Mouse (Mus musculus) neural tube, embryonic 11.5 days (tissue): ENCODE measurements around the gene Zfp423. TPM values are rescaled to one million over a fixed set of nuclear protein-coding genes. Genes with fewer than 3 reads are reported as not detected.

Experiments used
- ATAC-seq: fragments of 200-750 bp; cut with Nextera tagmentation; 2 replicates; pipeline ENCODE4 v1.8.0; 2017; ENCODE audit warnings: moderate number of reproducible peaks, mild to moderate bottlenecking, moderate TSS enrichment, moderate library complexity; ENCODE audit not compliant: insufficient read depth, low FRiP score, low TSS enrichment
- DNase-seq: peaks from one replicate; pipeline ENCODE4 v3.0.0-alpha.2; 2015; ENCODE audit warnings: low spot score
- H3K27ac ChIP-seq: fragments of 300-500 bp; sonication (generic); 2 replicates; pipeline ENCODE4 v1.5.1; 2014; ENCODE audit warnings: low read depth, mild to moderate bottlenecking, low read length
- H3K27me3 ChIP-seq: fragments of 300-500 bp; sonication (generic); 2 replicates; pipeline ENCODE4 v1.6.1; 2014; ENCODE audit warnings: mild to moderate bottlenecking, low read length, mixed read lengths; ENCODE audit not compliant: control insufficient read depth, insufficient read depth
- H3K36me3 ChIP-seq: fragments of 300-500 bp; sonication (generic); 2 replicates; pipeline ENCODE4 v1.6.1; 2014; ENCODE audit warnings: mild to moderate bottlenecking, low read length, moderate library complexity, mixed read lengths; ENCODE audit not compliant: control insufficient read depth, insufficient read depth
- H3K4me1 ChIP-seq: fragments of 300-500 bp; sonication (generic); 2 replicates; pipeline ENCODE4 v1.6.1; 2014; ENCODE audit warnings: low read length, mixed read lengths; ENCODE audit not compliant: control insufficient read depth, insufficient read depth
- H3K4me2 ChIP-seq: fragments of 300-500 bp; sonication (generic); 2 replicates; pipeline ENCODE4 v1.6.1; 2014; ENCODE audit warnings: low read depth, mild to moderate bottlenecking, moderate library complexity
- H3K4me3 ChIP-seq: fragments of 300-500 bp; sonication (generic); 2 replicates; pipeline ENCODE4 v1.5.1; 2014; ENCODE audit warnings: low read depth, low read length
- H3K9ac ChIP-seq: fragments of 300-500 bp; sonication (generic); 2 replicates; pipeline ENCODE4 v1.6.1; 2014; ENCODE audit warnings: mild to moderate bottlenecking, low read length
- H3K9me3 ChIP-seq: fragments of 300-500 bp; sonication (generic); 2 replicates; pipeline ENCODE4 v1.6.1; 2016; ENCODE audit warnings: low read length; ENCODE audit not compliant: control insufficient read depth
- WGBS: fragments of 180-500 bp; shearing (Covaris S2); extraction: QIAGEN DNeasy Blood & Tissue Kit; methylation state at CpG from one replicate; pipeline ENCODE4 v1.1.7; 2014; 5-methylcytosine and 5-hydroxymethylcytosine counted together
- polyA plus RNA-seq: library from polyadenylated mRNA; unstranded; fragments of >200 nt; fragmentation: Nextera tagmentation; extraction: Ambion mirVana; gene quantifications from 2 replicates; pipeline ENCODE4 v1.2.1, GENCODE M21; 2014

Zfp423 gene
- polyA plus RNA-seq, 1 experiment from 2014 or later = 40.7 TPM

DNA sequence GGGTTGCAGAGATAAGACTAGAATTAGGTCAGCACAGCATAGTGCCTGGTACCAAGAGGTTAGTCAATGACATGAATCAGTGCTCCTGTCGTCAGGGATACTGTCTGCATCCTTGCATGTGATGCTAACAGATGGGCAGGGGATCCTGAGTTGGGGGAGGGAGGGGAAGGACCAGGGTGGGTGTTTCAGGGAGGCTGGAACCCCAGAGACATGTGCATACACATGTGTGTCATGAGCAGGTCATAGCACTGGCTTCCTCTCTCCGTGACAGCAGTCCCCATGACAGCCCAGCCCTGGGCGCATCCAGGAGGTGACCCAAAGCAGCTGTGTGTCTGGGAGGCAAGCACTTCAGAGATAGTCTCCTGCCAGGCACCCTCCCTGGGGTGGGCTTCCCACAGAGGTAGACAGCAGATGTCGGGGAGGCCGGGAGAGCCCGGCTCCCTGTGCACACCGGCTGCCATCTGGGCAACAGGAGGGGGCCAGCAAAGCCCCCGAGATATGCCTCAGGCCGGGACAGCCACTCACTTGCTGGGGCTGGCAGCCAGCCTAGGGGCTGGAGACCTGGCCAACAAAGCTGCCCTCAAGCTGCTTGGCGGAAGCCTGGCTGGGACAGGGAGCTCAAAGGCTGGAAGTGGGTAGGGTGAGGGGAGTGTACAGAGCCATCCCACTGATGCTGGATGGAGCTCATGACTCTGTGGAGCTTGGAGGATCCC is 272.3 kb downstream of the Zfp423 start:
- H3K4me3 ChIP-seq = no peak overlapping the region
- no peaks in the 10 kb centered on the region; the same call in none of the 2 replicates for H3K36me3 ChIP-seq
- peaks cover 63% of the 10 kb centered on the region for H3K4me1 ChIP-seq
- 0 out of 2 replicates have a peak overlapping the region, but pooled peaks have one; percentile 44 for H3K27ac ChIP-seq
- no peaks in the 10 kb centered on the region for H3K27me3 ChIP-seq
- no peak overlapping the region for H3K4me2 ChIP-seq
- no peak overlapping the region for H3K9ac ChIP-seq
- ATAC-seq (no peak), DNase-seq (no peak)
- WGBS = 52% methylated on average over 10 of the region's 10 CpGs
- no peaks in the 10 kb centered on the region for H3K9me3 ChIP-seq

- Histone ChIP-seq H3K9me3 (no peaks in the 10 kb centered on the region), H3K9ac (no peak overlapping the region), H3K4me3 (no peak overlapping the region), H3K27me3 (no peaks in the 10 kb centered on the region), H3K27ac (no peak overlapping the region), H3K4me2 (no peak overlapping the region), H3K36me3 (no peaks in the 10 kb centered on the region; the same call in none of the 2 replicates), H3K4me1 (peaks cover 63% of the 10 kb centered on the region)
- no peak for DNase-seq
- ATAC-seq = no peak
- 86% methylated on average over 3 of the region's 3 CpGs for WGBS
Measured at GRCm38 (mm10) chr8:87686026-87686425, 273.4 kb downstream of the Zfp423 start.

DNA sequence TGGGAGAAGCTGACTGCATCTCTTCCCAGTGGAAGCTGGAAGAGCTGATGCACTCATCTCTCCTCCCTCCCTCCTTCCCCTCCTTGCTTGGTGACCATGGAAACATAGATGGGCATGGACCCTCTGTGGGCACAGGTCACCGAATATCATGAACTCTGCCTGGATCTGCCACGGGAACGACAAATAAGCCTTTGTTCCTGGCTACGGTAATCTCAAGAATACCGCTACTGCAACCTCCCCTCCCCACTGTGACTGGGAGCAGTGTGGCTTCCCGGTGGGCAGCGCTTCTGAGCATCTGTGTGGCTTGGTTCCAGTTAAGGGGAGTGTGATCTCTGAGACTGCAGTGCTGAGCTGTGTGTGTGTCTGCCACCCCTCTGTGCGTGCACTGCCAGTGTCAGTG is 274.0 kb downstream of the Zfp423 start:
- 35% methylated on average over 8 of the region's 8 CpGs for WGBS
- ATAC-seq (no peak), DNase-seq (no peak)
- no peaks in the 10 kb centered on the region for H3K27me3 ChIP-seq
- H3K9me3 ChIP-seq = no peaks in the 10 kb centered on the region
- H3K4me2 ChIP-seq = no peak overlapping the region
- peaks cover 57% of the 10 kb centered on the region for H3K4me1 ChIP-seq
- no peak overlapping the region for H3K27ac ChIP-seq
- H3K9ac ChIP-seq = no peak overlapping the region
- no peak overlapping the region for H3K4me3 ChIP-seq
- H3K36me3 ChIP-seq = no peaks in the 10 kb centered on the region; the same call in none of the 2 replicates

DNA sequence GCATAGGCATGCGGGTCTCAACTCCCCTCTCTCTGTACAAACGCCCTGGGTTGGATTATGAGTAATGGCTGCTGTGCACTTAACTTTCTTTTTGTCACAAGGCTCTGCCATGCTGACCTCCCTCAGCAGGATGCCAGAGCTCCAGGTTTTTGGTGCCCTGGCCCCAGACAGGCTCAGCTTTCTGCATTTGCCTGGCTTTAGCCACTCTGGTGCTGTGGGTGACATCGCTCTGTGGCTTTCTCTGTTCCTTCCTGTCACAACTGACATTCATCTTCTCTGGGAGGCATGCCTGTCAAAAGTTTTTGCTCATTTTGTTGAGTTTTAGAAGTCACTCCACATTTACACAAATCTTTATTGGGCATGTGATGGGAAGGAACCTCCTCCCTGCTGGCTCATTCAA is 277.3 kb downstream of the Zfp423 start:
- DNase-seq (no peak), ATAC-seq (no peak)
- Histone ChIP-seq H3K36me3 (peaks cover 3% of the 10 kb centered on the region), H3K9ac (no peak overlapping the region), H3K9me3 (no peaks in the 10 kb centered on the region), H3K4me2 (no peak overlapping the region), H3K4me3 (no peak overlapping the region), H3K4me1 (peaks cover 31% of the 10 kb centered on the region), H3K27me3 (no peaks in the 10 kb centered on the region), H3K27ac (no peak overlapping the region)
- 63% methylated on average over 3 of the region's 3 CpGs for WGBS

GRCm38 (mm10) chr8:87680034-87680433 is 279.4 kb downstream of the Zfp423 start:
- no peak overlapping the region for H3K4me3 ChIP-seq
- no peaks in the 10 kb centered on the region for H3K9me3 ChIP-seq
- DNase-seq = no peak
- no peak overlapping the region for H3K4me2 ChIP-seq
- no peaks in the 10 kb centered on the region for H3K27me3 ChIP-seq
- peaks cover 3% of the 10 kb centered on the region; the same call in 1 of the 2 replicates for H3K36me3 ChIP-seq
- H3K9ac ChIP-seq = no peak overlapping the region
- no peak for ATAC-seq
- H3K4me1 ChIP-seq = peaks cover 16% of the 10 kb centered on the region
- 80% methylated on average over 3 of the region's 3 CpGs for WGBS
- H3K27ac ChIP-seq = no peak overlapping the region

- no peak overlapping the region for H3K4me3 ChIP-seq
- H3K27me3 ChIP-seq = no peaks in the 10 kb centered on the region
- H3K4me1 ChIP-seq = peaks cover 13% of the 10 kb centered on the region
- ATAC-seq = no peak
- no peak overlapping the region for H3K4me2 ChIP-seq
- no peaks in the 10 kb centered on the region for H3K9me3 ChIP-seq
- H3K36me3 ChIP-seq = peaks cover 3% of the 10 kb centered on the region; the same call in 1 of the 2 replicates
- no peak for DNase-seq
- WGBS = 94% methylated on average over 11 of the region's 11 CpGs
- no peak overlapping the region for H3K9ac ChIP-seq
- no peak overlapping the region for H3K27ac ChIP-seq
Measured at GRCm38 (mm10) chr8:87679431-87680003, 279.9 kb downstream of the Zfp423 start.

DNA sequence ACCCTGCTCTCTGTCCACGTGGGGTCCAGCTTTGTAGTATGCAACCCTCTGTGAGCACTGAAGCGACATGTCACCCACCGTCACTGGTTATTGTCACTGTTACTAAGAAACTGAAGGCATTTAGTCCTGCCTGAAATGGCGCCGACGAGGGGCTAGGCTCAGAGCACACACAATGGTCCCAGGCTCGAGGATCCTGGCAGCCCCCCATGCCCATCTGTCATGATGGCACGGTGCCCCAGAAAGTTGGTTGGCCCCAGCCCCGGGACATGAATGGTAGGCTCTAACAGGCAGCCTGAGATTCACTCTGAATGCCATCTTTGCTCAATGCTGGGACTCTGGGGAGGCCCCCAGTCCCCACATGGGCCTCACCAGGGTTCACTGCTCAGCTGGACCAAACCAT is 284.0 kb downstream of the Zfp423 start:
- no peaks in the 10 kb centered on the region for H3K9me3 ChIP-seq
- DNase-seq (no peak), ATAC-seq (no peak)
- H3K27me3 ChIP-seq = no peaks in the 10 kb centered on the region
- WGBS = 76% methylated on average over 9 of the region's 9 CpGs
- no peak overlapping the region for H3K4me3 ChIP-seq
- no peak overlapping the region for H3K27ac ChIP-seq
- H3K4me2 ChIP-seq = no peak overlapping the region
- H3K4me1 ChIP-seq = no peaks in the 10 kb centered on the region
- peaks cover 3% of the 10 kb centered on the region; the same call in 1 of the 2 replicates for H3K36me3 ChIP-seq
- H3K9ac ChIP-seq = no peak overlapping the region

DNA sequence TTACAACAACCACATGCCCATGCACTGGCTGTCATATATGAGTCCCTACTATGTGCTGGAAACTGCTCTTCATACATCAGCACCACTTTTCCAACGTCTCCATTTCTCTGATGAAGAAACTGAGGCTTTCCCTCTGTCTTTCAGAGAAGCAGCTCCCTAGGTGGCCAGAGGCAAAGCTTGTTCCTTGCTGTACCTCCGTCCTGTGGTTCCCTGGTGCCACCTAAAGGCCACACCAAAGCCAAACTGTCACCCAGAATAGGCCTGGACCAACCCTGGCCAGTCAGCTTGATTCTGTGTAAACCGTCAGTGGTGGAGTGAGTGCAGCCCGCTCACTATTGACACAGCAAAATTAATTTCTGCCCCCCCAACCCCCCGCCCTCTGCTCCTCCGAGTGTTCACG is 285.2 kb downstream of the Zfp423 start:
- H3K4me3 ChIP-seq = no peak overlapping the region
- no peak overlapping the region for H3K27ac ChIP-seq
- H3K9me3 ChIP-seq = no peaks in the 10 kb centered on the region
- DNase-seq (no peak), ATAC-seq (no peak)
- no peaks in the 10 kb centered on the region for H3K27me3 ChIP-seq
- no peaks in the 10 kb centered on the region for H3K4me1 ChIP-seq
- no peak overlapping the region for H3K9ac ChIP-seq
- no peaks in the 10 kb centered on the region for H3K36me3 ChIP-seq
- WGBS = 75% methylated on average over 7 of the region's 7 CpGs
- H3K4me2 ChIP-seq = no peak overlapping the region

DNA sequence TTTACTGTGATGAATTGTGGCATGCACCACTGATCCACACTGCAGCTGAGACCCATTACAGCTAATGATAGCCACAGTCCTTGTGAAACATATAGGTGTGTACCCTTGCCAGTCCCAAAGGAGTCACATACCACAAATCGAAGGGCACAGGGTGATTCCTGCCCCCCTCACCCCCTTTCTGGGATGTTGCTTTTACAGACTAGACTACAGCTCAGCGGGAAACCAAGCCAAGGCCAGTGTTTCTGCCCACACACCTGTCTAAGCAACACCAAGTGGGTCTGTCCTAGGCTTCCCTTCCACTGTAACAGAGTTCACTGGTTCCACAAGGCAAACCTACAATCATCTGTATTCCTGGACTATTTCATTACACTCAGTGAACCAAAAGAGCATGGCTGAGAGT is 287.2 kb downstream of the Zfp423 start:
- Histone ChIP-seq H3K4me2 (no peak overlapping the region), H3K27me3 (no peaks in the 10 kb centered on the region), H3K4me3 (no peak overlapping the region), H3K9ac (no peak overlapping the region), H3K9me3 (no peaks in the 10 kb centered on the region), H3K4me1 (no peaks in the 10 kb centered on the region; the same call in 1 of the 2 replicates), H3K36me3 (no peaks in the 10 kb centered on the region), H3K27ac (no peak overlapping the region)
- 76% methylated on average over 2 of the region's 2 CpGs for WGBS
- DNase-seq (no peak), ATAC-seq (no peak)
